Mouse (Mus musculus) lung, adult 2 months (tissue): ENCODE data around the gene Tmem240.

Experiments
- CTCF ChIP-seq: fragments of 200-500 bp; IDR thresholded peaks from 2 replicates; pipeline ENCODE4 v1.5.1; 2011; ENCODE audit warnings: mild to moderate bottlenecking, low read length, control low read depth; ENCODE audit not compliant: insufficient read depth
- POLR2A ChIP-seq: fragments of 200-500 bp; IDR thresholded peaks from 2 replicates; pipeline ENCODE4 v1.6.1; 2011; ENCODE audit warnings: low read depth, mild to moderate bottlenecking, control low read depth, low read length, borderline replicate concordance; ENCODE audit errors: extremely low read depth

DNA sequence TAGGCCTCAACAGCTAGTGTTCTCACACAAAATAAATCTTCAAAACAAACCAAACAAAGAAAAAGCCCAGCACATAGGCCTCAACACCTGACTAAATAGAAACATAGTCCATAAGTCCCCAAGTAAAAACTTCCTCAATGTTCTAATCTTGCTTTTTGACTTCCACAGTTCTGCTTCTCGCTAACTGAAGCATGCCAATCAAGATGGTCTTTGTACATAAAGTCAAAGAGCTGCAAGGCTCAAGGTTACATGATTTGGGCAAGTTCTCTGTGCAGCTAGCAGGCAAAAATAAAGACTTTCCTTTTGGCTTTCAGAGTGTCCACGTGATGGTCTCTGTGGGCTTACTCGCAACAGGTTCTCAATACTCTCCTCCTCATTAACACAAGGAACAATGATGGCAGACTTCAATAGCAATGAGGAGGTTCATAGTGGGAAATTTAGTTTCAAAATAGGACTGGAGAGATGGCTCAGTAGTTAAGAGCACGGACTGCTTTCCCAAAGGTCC is 31.1 kb upstream of the Tmem240 start:
- TF ChIP-seq CTCF = no peak
- TF ChIP-seq POLR2A = no peak
